Mouse (Mus musculus) gastrocnemius, postnatal 25 days (tissue): Measurements from ENCODE around the gene Mtcl1. TPM values are rescaled to one million over a fixed set of nuclear protein-coding genes. Genes with fewer than 3 reads are reported as not detected.

Source experiments
- DNase-seq: peaks from one replicate; pipeline ENCODE4 v3.0.0; 2022
- total RNA-seq, 2 experiments: library from RNA; stranded (reverse); gene quantifications; 1 replicate in 1 of 2; 2 replicates in 1 of 2; pipeline ENCODE4 v1.2.3; 2021

The Mtcl1 gene
- total RNA-seq, 2 experiments from 2014 or later = 6.0 to 6.3 TPM

DNA sequence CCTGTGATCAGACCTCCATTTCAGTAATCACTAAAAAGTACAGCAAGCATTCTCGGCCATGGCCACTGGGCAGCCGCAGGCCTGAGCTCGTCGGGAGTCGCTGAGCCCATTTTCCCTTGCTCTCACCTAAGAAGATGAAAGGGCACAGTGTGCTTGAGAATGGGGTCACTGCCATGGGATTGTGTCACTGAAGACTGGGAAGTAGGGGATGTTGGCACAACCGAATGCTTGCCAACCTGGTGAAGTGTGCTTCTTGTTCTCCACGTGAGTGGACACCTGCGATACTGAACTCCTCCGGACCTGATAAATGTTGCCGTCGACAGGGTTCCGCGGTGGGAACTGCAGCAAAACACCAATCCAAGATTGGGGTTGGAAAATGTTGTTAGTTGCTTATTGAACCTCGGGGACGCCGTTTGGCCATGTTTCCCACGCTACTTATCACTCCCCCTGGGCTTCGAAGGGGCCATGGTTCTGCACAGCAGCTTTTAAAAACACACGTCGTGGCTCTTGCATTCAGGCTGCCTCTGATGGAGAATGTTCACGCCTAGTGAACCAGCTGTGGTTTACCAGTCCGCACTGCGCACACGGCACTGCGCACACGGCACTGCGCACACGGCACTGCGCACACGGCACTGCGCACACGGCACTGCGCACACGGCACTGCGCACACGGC lies 85.6 kb downstream of the Mtcl1 start:
- no peak for DNase-seq

- DNase-seq = no peak
These were observed 87.1 kb downstream of the Mtcl1 start for GRCm38 (mm10) chr17:66362287-66363016.

DNA sequence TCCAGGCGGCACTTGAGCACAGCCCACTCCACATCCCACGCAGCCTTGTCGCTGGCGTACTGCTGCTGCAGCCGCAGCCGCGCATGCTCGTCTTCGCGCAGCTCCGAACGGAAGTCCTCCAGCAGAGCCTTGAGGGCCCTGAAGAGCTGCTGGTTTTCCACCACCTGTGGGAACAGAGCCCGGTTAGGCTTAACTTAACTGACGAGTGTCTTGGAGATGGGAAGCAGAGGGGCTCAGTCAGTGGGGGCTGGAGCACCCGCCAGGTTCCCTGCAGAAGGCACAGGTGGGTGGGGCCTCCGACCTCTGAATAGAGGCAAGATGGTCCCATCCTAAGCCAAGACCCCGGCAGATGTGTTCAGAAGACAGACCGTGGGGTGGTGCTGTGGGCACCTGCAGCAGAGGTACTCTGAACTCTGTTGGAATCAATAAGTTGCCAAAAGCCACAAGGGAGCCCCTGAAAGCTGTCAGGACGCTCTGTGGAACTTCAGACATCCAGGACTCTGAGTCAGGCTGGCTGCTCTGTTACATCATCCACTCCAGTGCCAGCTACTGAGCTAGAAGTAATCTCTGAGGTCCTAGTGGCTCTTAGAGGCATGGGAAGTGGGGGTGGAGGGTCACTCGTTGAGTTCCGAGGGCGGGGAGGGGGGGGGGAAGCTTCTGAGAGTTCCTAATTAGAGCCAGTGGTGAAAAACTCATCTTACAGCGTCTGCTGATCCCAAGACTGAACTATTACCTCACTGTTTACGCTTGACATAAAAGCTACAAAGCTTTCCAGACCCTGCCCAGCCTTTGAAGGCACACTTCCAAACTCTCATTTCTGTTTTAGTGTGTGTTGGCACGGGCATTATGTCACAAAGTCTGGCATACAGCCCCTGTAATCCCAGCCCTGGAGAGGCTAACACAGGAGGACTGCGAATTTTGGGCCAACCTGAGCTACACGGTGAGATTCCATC lies 91.2 kb downstream of the Mtcl1 start:
- no peak for DNase-seq

DNA sequence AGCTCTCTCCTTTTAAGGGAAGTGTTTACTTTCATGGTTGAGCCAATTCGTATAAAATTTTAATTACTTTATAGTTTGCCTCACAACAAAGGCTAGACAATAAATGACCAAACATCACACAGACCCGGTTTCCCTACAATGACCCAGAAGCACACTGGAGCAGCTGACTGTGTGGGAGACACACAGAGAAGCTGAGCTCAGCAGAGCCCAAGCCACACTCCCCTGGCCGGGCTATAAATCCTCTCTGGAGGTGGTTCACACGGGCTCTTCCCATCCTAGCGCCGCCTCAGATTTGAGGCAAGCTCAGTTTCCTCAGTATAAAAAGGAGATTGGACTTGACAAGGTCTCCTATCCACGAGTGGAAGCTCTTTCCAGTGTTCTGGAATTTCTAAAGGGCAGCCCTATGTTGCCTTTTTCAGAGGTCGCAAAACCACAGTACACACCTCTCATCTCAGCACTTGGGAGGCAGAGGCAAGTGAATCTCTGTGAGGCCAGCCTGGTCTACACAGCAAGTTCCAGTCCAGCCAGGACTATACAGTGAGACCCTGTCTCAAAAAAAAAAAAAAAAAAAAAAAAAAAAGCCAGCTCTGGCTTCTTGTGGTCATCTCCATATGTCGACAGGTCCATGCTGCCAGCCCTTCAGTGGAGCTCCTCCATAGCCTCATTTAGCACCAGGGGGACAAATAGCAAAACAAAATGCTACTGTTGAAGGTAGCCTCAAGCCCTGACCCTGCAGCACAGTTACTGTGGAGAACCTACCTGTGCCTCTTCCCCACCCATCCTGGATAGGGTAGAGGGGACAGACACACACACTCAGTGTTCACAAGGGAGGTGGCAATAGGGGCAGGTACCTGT lies 92.2 kb downstream of the Mtcl1 start:
- no peak for DNase-seq

GRCm38 (mm10) chr17:66353907-66354306 lies 95.6 kb downstream of the Mtcl1 start:
- no peak for DNase-seq

- no peak for DNase-seq
These were observed 96.5 kb downstream of the Mtcl1 start for GRCm38 (mm10) chr17:66352847-66353643.

DNA sequence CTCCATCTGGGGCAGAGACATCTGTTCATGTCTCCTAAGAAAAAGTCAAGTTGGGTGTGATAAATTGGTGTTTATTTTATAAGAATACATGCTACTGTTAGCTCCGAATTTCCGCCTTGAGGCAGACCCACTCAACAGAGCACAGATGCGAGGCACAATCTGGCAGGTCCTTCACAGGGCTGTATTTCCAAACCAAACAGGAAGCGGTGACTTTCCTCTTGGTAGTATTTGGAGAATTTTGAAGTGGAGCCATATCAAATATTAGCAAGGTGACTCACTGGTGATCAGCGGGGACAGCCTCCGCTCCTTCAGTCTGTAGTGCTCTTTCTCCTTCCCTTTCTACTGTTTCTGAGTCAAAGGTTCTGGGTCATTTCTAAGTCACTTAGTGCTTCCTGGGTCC lies 97.3 kb downstream of the Mtcl1 start:
- DNase-seq = no peak

DNA sequence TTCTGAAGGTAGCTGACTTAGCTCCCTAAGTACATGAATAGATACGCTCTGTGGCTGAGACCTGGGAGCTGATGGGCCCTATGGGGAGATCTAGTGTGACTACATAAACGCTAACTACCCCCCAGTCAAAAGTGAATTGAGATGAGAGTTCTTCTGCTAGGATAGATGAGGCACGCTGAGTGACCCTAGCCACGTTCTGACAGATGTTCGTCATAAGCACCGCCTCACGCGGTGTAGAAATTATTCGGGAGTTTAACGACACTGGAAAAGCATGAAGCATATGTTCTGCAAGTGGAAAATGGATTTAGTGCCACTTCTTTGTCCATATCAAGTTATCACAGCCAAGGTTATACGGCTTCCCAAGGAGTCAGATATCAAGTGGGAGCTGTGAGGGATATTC lies 98.9 kb downstream of the Mtcl1 start:
- DNase-seq = no peak

- DNase-seq = peak; percentile 60
These were observed 99.4 kb downstream of the Mtcl1 start for GRCm38 (mm10) chr17:66350127-66350526.

DNA sequence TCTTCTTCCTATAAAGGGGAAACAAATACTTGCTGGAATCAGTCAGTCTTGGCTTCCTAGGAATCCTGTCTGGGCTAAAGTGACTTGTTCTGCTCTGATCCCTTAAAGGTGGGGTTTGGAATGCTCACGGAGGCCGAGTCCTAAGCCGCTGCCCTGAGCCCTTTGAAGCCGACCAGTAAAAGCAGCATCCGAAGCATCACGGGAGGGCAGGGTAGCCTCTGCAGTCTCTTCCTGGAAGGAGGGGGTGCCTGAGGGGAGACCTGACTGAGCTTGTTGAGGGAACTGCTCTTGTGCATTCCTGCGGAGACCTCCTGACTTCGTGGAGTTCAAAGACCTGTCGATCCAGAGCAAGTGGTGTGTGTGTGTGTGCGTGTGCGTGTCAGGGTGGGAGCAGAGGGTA lies 103.2 kb downstream of the Mtcl1 start:
- DNase-seq = no peak

- DNase-seq = no peak
These were observed 103.9 kb downstream of the Mtcl1 start for GRCm38 (mm10) chr17:66345680-66346079.

DNA sequence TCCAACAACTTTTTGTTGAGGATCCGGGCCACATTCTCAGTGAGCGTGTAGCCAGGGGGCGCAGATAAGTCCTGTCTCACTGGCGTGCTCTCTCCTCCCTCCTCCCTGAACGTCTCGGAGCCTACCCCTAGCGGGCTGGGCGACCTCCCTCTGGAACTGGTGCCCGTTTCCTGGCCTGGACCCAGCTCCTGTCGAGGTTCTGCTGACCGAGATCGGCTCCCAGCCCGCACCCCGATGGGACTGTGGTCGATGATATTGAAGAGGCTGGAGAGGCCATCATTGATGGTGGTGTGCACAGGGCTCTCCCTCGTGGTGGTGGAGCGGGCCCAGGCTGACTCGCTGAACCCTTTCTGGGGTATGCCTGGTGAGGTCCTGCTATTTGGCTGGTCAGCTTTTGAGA lies 106.6 kb downstream of the Mtcl1 start:
- DNase-seq = no peak

- DNase-seq = no peak
These were observed 107.9 kb downstream of the Mtcl1 start for GRCm38 (mm10) chr17:66341670-66342069.

GRCm38 (mm10) chr17:66340798-66341197 lies 108.8 kb downstream of the Mtcl1 start:
- no peak for DNase-seq

- no peak for DNase-seq
These were observed 111.6 kb downstream of the Mtcl1 start for GRCm38 (mm10) chr17:66337929-66338328.

DNA sequence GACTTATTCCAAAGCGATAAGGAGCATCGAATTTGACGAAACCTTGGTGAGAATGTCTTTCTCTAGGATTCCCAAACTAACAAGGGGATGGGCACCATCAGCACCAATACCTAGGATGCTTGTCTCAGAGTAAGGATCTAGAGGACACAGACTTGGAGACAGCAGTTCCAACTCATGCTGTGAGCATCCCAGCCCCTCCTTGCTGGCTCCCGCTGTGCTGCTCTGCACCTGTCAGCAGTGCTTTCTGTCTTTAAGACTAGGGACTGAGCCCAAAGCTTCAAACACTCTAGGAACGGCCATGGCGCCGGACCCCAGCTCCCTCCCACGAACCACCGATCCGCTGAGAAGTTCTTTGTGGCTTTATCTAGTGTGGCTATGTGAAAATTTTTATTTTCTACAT lies 114.0 kb downstream of the Mtcl1 start:
- DNase-seq = no peak

GRCm38 (mm10) chr17:66334894-66335293 lies 114.7 kb downstream of the Mtcl1 start:
- DNase-seq = no peak

GRCm38 (mm10) chr17:66331207-66331606 lies 118.3 kb downstream of the Mtcl1 start:
- no peak for DNase-seq

DNA sequence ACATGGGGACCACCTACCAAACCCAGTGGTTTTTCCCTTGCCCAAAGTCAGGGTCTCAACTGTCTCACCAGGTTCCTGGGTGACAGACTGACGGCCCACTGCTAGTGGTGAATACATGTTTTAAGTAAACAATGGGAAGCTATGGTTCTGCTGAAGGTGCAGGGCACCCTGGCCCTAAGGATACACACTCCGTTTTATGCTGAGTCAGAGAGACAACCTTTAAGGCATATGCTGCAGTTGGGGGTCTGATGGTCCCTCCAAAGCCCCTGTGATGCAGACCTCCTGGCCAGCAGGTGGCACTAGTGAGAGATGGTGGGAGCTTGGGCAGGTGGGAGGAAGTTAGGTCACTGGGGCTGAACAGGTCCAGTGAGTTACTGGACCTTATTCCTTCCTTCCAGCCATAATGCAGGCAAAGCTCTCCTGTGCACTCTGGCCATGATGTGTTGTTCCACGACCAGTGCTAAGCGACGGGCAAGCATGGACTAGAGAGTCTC lies 123.0 kb downstream of the Mtcl1 start:
- DNase-seq = no peak

GRCm38 (mm10) chr17:66326204-66326545 lies 123.4 kb downstream of the Mtcl1 start:
- no peak for DNase-seq
